13 mouse cellular contexts compared by ENCODE assay signal in the genomic region with DNA sequence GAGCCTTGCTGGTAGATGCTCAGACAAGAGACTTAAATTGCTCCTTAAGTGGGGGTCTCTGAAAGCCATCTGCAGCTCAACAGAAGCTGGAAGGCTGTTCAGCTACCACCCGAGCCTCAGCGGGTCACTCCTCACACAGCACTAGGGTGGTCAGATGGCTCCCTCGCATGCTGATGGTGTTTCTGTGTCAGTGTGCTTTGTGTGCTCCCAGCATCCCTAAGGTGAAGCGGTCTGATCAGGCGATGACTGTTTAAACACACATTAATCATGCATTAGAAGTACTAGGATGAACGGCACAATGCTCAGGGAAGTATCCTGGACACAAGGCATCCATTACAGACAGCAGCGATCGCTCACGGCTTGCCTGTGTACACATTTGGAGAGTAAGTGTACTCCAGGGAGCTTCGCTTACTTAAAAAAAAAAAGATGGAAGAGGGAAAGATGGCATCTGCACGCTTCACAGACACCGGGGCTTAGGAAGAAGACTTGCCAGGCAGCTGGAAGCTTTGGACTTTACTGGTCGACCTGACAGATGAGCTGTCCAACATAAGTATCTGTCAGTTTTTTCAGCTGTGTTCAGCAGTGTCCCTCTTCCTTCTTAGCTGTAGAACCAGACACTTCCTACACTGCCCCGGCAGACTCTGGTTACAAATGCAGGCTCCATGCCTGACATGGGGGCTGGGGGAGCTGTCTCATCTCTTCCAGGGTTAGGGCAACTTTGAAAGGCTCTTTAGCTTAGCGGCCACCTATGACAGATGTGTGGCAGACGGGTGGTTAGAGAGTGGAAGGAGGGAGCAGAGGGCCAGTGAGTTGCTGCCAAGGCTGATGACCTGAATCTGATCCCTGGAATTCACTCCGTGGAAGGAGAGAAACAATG.
DNase-seq lines count a peak whose midpoint lies in the region; ATAC-seq and TF ChIP-seq lines count a peak whose summit lies in the region.
"Had no signal": no experiment of that assay in that cellular context is flagged by ENCODE, and none has a peak within 500 bp of the region (broad histone marks: within the 10 kb centered on the region; RNA-seq: fewer than 3 reads in every experiment).

No protein-coding gene starts in this region.

- no peak overlapping the region for H3K9ac ChIP-seq in heart, postnatal 0 days (replicated peaks; ENCODE audit: low read depth, low read length)
- no peak overlapping the region for H3K9ac ChIP-seq in hindbrain, embryonic 11.5 days (ENCODE audit: low read depth, low read length)
- no peak overlapping the region for H3K9ac ChIP-seq in midbrain, embryonic 15.5 days
- H3K9ac ChIP-seq: embryonic facial prominence, embryonic 13.5 days; limb, embryonic 13.5 days had no signal

- peak; percentile 27; the same call in 1 of the 2 replicates for ATAC-seq in heart, postnatal 0 days (ENCODE audit: insufficient read depth, low read depth)
- ATAC-seq in hindbrain, embryonic 11.5 days (ENCODE audit: low FRiP score): no peak
- ATAC-seq in midbrain, embryonic 15.5 days (replicated peaks): peak; percentile 41

- no peaks in the 10 kb centered on the region for H3K9me3 ChIP-seq in heart, postnatal 0 days (replicated peaks; ENCODE audit: control insufficient read depth, low read length)
- H3K9me3 ChIP-seq in hindbrain, embryonic 11.5 days (ENCODE audit: control insufficient read depth, low read length): no peaks in the 10 kb centered on the region
- no peaks in the 10 kb centered on the region for H3K9me3 ChIP-seq in midbrain, embryonic 15.5 days
- H3K9me3 ChIP-seq: embryonic facial prominence, embryonic 13.5 days; limb, embryonic 13.5 days had no signal

- no peaks in the 10 kb centered on the region for H3K36me3 ChIP-seq in heart, postnatal 0 days (replicated peaks; ENCODE audit: control insufficient read depth, insufficient read depth, low read length)
- no peaks in the 10 kb centered on the region for H3K36me3 ChIP-seq in hindbrain, embryonic 11.5 days (ENCODE audit: control insufficient read depth, insufficient read depth, low read length)
- H3K36me3 ChIP-seq in midbrain, embryonic 15.5 days (replicated peaks): no peaks in the 10 kb centered on the region
- H3K36me3 ChIP-seq: embryonic facial prominence, embryonic 13.5 days; limb, embryonic 13.5 days had no signal

- H3K4me3 ChIP-seq in heart, postnatal 0 days (ENCODE audit: low read depth, low read length): no peak overlapping the region
- no peak overlapping the region for H3K4me3 ChIP-seq in hindbrain, embryonic 11.5 days (ENCODE audit: low read depth, low read length)
- H3K4me3 ChIP-seq in midbrain, embryonic 15.5 days: no peak overlapping the region
- H3K4me3 ChIP-seq: embryonic facial prominence, embryonic 13.5 days; layer of hippocampus, adult 2 months; limb, embryonic 13.5 days; myocyte had no signal

- TF ChIP-seq POLR2A in brain, embryonic 14.5 days (IDR thresholded peaks at IDR 0.05; ENCODE audit: borderline replicate concordance, extremely low read depth, insufficient read depth, insufficient read length, poor library complexity, severe bottlenecking): no peak

- intact Hi-C loops in heart, postnatal 14 days (cut with DNase I): no loop called here

- TF ChIP-seq CTCF in heart, postnatal 0 days (IDR thresholded peaks at IDR 0.05; ENCODE audit: low read depth): no peak
- TF ChIP-seq CTCF in brain, embryonic 14.5 days (IDR thresholded peaks at IDR 0.05; ENCODE audit: borderline replicate concordance, extremely low read depth, insufficient read depth, insufficient read length): no peak

- no peak for DNase-seq in heart, postnatal 0 days (ENCODE audit: low spot score)
- no peak for DNase-seq in heart, postnatal 14 days
- peak; percentile 39 for DNase-seq in brain, embryonic 14.5 days (ENCODE audit: low read depth)
- DNase-seq in hindbrain, embryonic 11.5 days (ENCODE audit: low spot score): peak; percentile 17
- DNase-seq in right cerebral cortex, postnatal 36 days (ENCODE audit: low spot score in 2 of 2): no peak
- DNase-seq in adipocyte (ENCODE audit: low spot score): no peak
- no peak for DNase-seq in right cerebral cortex, postnatal 10 days (ENCODE audit: low spot score in 2 of 2)
- DNase-seq: lung, postnatal 14 days had no signal

- H3K27ac ChIP-seq in heart, postnatal 0 days (ENCODE audit: low read depth): no peak overlapping the region
- peak overlapping the region; percentile 2; the same call in 1 of the 2 replicates for H3K27ac ChIP-seq in hindbrain, embryonic 11.5 days (ENCODE audit: low read depth, low read length)
- peak overlapping the region; percentile 43; the same call in 1 of the 2 replicates for H3K27ac ChIP-seq in midbrain, embryonic 15.5 days
- H3K27ac ChIP-seq: embryonic facial prominence, embryonic 13.5 days; layer of hippocampus, adult 2 months; limb, embryonic 13.5 days had no signal

- H3K27me3 ChIP-seq in heart, postnatal 0 days (ENCODE audit: control insufficient read depth, insufficient read depth, low read length): no peaks in the 10 kb centered on the region
- no peaks in the 10 kb centered on the region for H3K27me3 ChIP-seq in hindbrain, embryonic 11.5 days (ENCODE audit: control insufficient read depth, insufficient read depth, low read length)
- H3K27me3 ChIP-seq in midbrain, embryonic 15.5 days (replicated peaks): no peaks in the 10 kb centered on the region
- H3K27me3 ChIP-seq: embryonic facial prominence, embryonic 13.5 days; limb, embryonic 13.5 days had no signal

- no peak for TF ChIP-seq EP300 in heart, postnatal 0 days (IDR thresholded peaks at IDR 0.05; ENCODE audit: low read depth)

- 54% methylated on average over 17 of the region's 17 CpGs for WGBS in heart, postnatal 0 days
- 44% methylated on average over 17 of the region's 17 CpGs for WGBS in hindbrain, embryonic 11.5 days
- WGBS in midbrain, embryonic 15.5 days: 47% methylated on average over 17 of the region's 17 CpGs

- H3K4me1 ChIP-seq in heart, postnatal 0 days (ENCODE audit: control insufficient read depth, insufficient read depth): no peaks in the 10 kb centered on the region; the same call in 1 of the 2 replicates
- H3K4me1 ChIP-seq in hindbrain, embryonic 11.5 days (replicated peaks; ENCODE audit: control insufficient read depth, insufficient read depth, low read length): no peaks in the 10 kb centered on the region; the same call in 1 of the 2 replicates
- peaks cover 30% of the 10 kb centered on the region for H3K4me1 ChIP-seq in midbrain, embryonic 15.5 days

- H3K4me2 ChIP-seq in heart, postnatal 0 days (ENCODE audit: low read depth, low read length): no peak overlapping the region
- H3K4me2 ChIP-seq in hindbrain, embryonic 11.5 days (replicated peaks; ENCODE audit: low read depth, low read length): no peak overlapping the region; the same call in 1 of the 2 replicates
- H3K4me2 ChIP-seq in midbrain, embryonic 15.5 days: no peak overlapping the region
- H3K4me2 ChIP-seq: embryonic facial prominence, embryonic 13.5 days; limb, embryonic 13.5 days had no signal

Comparison
In these comparisons a context has a peak if more than half of its experiments do, and no peak if none do; other contexts are left out.
1. DNase-seq: peak in brain, embryonic 14.5 days (single experiment) and hindbrain, embryonic 11.5 days (single experiment); none in heart, postnatal 0 days (single experiment), heart, postnatal 14 days (0 of 2), right cerebral cortex, postnatal 36 days (0 of 2), adipocyte (single experiment) and right cerebral cortex, postnatal 10 days (0 of 2).